Mouse (Mus musculus) limb, embryonic 10.5 days (tissue): ENCODE data around the gene Pla1a. TPM values are rescaled to one million over a fixed set of nuclear protein-coding genes. Genes with fewer than 3 reads are reported as not detected.
A peak's percentile ranks its signal among the peaks of the same experiment; 100 is the strongest.

ENCODE experiments used
- DNase-seq: peaks from one replicate; pipeline ENCODE4 v3.0.0-alpha.2; 2017; ENCODE audit warnings: low spot score
- H3K27ac ChIP-seq: fragments of 300-500 bp; sonication (generic); 2 replicates; pipeline ENCODE4 v1.5.1; 2016; ENCODE audit warnings: mild to moderate bottlenecking
- H3K27me3 ChIP-seq: fragments of 300-500 bp; sonication (generic); 2 replicates; pipeline ENCODE4 v1.6.1; 2016; ENCODE audit warnings: low read depth, mild to moderate bottlenecking; ENCODE audit not compliant: poor library complexity, severe bottlenecking
- H3K36me3 ChIP-seq: fragments of 300-500 bp; sonication (generic); 2 replicates; pipeline ENCODE4 v1.6.1; 2016; ENCODE audit warnings: mild to moderate bottlenecking, moderate library complexity
- H3K4me1 ChIP-seq: fragments of 300-500 bp; sonication (generic); 2 replicates; pipeline ENCODE4 v1.6.1; 2016
- H3K4me3 ChIP-seq: fragments of 300-500 bp; sonication (generic); 2 replicates; pipeline ENCODE4 v1.5.1; 2016; ENCODE audit warnings: mild to moderate bottlenecking, moderate library complexity
- H3K9me3 ChIP-seq: fragments of 300-500 bp; sonication (generic); replicated peaks from 2 replicates; pipeline ENCODE4 v1.6.1; 2016; ENCODE audit warnings: mild to moderate bottlenecking
- WGBS: fragments of 180-500 bp; shearing (Covaris S2); methylation state at CpG from one replicate; pipeline ENCODE4 v1.1.7; 2016; 5-methylcytosine and 5-hydroxymethylcytosine counted together
- polyA plus RNA-seq: library from polyadenylated mRNA; unstranded; fragments of >200 nt; fragmentation: Nextera tagmentation; extraction: Ambion mirVana; gene quantifications from 2 replicates; pipeline ENCODE4 v1.2.1, GENCODE M21; 2016

Pla1a gene
- polyA plus RNA-seq, 1 experiment from 2014 or later, result 0.11 TPM

DNA sequence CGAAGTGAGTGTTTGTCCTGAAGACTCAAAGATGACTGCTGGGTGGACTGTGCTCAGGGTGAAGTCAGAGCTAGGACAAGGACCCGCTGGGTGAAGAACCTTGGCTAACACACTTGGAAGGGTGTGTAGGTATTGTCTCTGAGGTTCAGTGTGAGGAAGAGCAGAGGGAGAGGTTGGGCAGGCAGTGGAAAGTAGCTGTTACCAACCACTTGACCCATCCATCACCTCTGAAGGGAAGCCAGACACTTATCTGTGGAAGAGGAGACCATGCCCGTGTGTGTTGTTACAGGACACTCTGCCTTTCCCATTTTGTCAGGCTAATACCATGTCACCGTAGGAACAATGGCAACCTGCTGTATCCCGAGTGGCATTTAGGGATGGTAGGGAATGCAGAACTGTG is 26.7 kb downstream of the Pla1a start:
- no peak for DNase-seq
- H3K4me3 ChIP-seq, result no peak overlapping the region
- H3K4me1 ChIP-seq, result no peaks in the 10 kb centered on the region
- H3K9me3 ChIP-seq, result no peaks in the 10 kb centered on the region
- 84% methylated on average over 5 of the region's 5 CpGs for WGBS
- no peaks in the 10 kb centered on the region for H3K27me3 ChIP-seq
- H3K36me3 ChIP-seq, result no peaks in the 10 kb centered on the region
- H3K27ac ChIP-seq, result no peak overlapping the region

DNA sequence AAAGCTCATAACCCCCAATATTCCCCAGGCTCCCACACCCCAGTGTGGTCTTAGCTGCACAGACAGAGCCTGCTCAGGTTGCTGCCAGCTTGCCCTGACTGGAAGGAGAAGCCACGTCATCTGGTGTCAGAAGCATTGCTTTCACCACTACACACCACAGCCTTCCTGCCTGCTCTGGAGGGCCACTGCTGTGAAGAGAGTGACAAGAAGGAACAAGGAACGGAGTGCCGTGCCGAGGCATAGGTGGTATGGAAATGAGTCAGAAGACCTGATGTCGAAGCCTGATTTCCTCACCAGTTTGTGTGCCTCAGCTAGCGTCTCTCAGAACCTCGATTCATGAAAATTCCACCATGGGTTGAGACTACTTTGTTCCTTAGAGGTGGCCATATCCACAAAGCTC is 29.3 kb downstream of the Pla1a start:
- 92% methylated on average over 7 of the region's 7 CpGs for WGBS
- Histone ChIP-seq H3K4me1 (peaks cover 14% of the 10 kb centered on the region), H3K27ac (no peak overlapping the region), H3K9me3 (no peaks in the 10 kb centered on the region), H3K36me3 (no peaks in the 10 kb centered on the region), H3K4me3 (no peak overlapping the region), H3K27me3 (no peaks in the 10 kb centered on the region)
- DNase-seq, result no peak

GRCm38 (mm10) chr16:38401468-38401867 is 31.5 kb downstream of the Pla1a start:
- no peaks in the 10 kb centered on the region for H3K9me3 ChIP-seq
- no peaks in the 10 kb centered on the region for H3K27me3 ChIP-seq
- H3K36me3 ChIP-seq, result no peaks in the 10 kb centered on the region
- H3K27ac ChIP-seq, result no peak overlapping the region
- no peak for DNase-seq
- WGBS, result 85% methylated on average over 6 of the region's 6 CpGs
- H3K4me1 ChIP-seq, result peaks cover 14% of the 10 kb centered on the region
- H3K4me3 ChIP-seq, result no peak overlapping the region

- Histone ChIP-seq H3K27me3 (no peaks in the 10 kb centered on the region), H3K4me3 (peak overlapping the region; percentile 41), H3K9me3 (no peaks in the 10 kb centered on the region), H3K36me3 (no peaks in the 10 kb centered on the region), H3K4me1 (peaks cover 18% of the 10 kb centered on the region), H3K27ac (peak overlapping the region; percentile 80)
- WGBS, result 83% methylated on average over 9 of the region's 9 CpGs
- DNase-seq, result no peak
Observed at GRCm38 (mm10) chr16:38400311-38400960, 32.5 kb downstream of the Pla1a start.

GRCm38 (mm10) chr16:38399531-38400231 is 33.3 kb downstream of the Pla1a start:
- peak overlapping the region; percentile 41 for H3K4me3 ChIP-seq
- peak; percentile 58 for DNase-seq
- peaks cover 18% of the 10 kb centered on the region for H3K4me1 ChIP-seq
- H3K36me3 ChIP-seq, result no peaks in the 10 kb centered on the region
- no peaks in the 10 kb centered on the region for H3K27me3 ChIP-seq
- H3K9me3 ChIP-seq, result no peaks in the 10 kb centered on the region
- 23% methylated on average over 17 of the region's 17 CpGs for WGBS
- peak overlapping the region; percentile 80 for H3K27ac ChIP-seq

GRCm38 (mm10) chr16:38399076-38399475 is 33.9 kb downstream of the Pla1a start:
- peaks cover 18% of the 10 kb centered on the region for H3K4me1 ChIP-seq
- H3K27me3 ChIP-seq, result no peaks in the 10 kb centered on the region
- H3K36me3 ChIP-seq, result no peaks in the 10 kb centered on the region
- H3K9me3 ChIP-seq, result no peaks in the 10 kb centered on the region
- peak overlapping the region; percentile 80 for H3K27ac ChIP-seq
- H3K4me3 ChIP-seq, result no peak overlapping the region
- DNase-seq, result no peak
- 79% methylated on average over 3 of the region's 3 CpGs for WGBS

DNA sequence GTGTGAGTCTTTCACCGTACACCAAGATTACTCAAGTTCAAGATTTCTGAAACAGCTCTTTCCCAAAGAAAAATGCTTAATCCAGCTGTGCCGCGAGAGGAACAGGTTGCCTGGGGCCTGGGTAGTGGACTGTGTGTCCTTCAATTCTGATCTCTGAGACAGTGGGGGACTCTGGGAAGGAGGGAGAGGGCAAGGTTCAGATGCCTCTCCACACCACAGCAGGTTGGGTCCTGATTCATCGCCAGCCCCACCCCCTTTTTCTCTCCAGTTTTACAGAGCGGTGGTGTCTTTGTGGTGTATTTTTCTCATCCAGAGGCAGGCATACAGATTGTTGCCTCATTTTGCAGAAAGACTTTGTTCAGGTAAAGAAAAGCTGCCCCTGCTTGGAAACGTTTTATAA is 34.7 kb downstream of the Pla1a start:
- DNase-seq, result no peak
- Histone ChIP-seq H3K9me3 (no peaks in the 10 kb centered on the region), H3K27me3 (no peaks in the 10 kb centered on the region), H3K36me3 (no peaks in the 10 kb centered on the region), H3K27ac (no peak overlapping the region), H3K4me3 (no peak overlapping the region), H3K4me1 (peaks cover 18% of the 10 kb centered on the region)
- WGBS, result 91% methylated on average over 6 of the region's 6 CpGs

DNA sequence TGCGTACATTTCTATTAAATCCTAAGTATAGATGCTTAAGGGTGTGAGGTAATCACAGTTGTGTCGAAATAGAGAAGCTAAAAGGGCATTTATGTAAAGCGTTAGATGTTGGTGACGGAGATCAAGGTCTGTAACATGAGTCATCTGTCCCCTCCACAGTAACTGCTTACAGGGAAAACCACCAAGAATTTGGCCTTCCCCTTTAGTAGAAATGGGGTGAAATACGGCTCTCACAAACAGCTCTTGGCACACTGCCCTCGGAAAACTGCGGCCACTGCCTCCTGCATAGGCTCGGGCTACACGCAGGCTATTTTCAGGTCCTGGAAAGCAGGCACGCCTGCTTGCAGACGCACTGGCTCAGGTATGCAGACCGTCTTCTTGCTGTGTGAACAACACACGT is 36.8 kb downstream of the Pla1a start:
- Histone ChIP-seq H3K4me3 (no peak overlapping the region), H3K27ac (no peak overlapping the region), H3K27me3 (no peaks in the 10 kb centered on the region), H3K36me3 (no peaks in the 10 kb centered on the region), H3K4me1 (peaks cover 18% of the 10 kb centered on the region), H3K9me3 (no peaks in the 10 kb centered on the region)
- WGBS, result 76% methylated on average over 13 of the region's 13 CpGs
- DNase-seq, result no peak

GRCm38 (mm10) chr16:38395060-38395730 is 37.8 kb downstream of the Pla1a start:
- no peak overlapping the region for H3K4me3 ChIP-seq
- WGBS, result 75% methylated on average over 6 of the region's 6 CpGs
- H3K9me3 ChIP-seq, result no peaks in the 10 kb centered on the region
- no peaks in the 10 kb centered on the region for H3K27me3 ChIP-seq
- DNase-seq, result no peak
- peaks cover 15% of the 10 kb centered on the region for H3K4me1 ChIP-seq
- no peak overlapping the region for H3K27ac ChIP-seq
- H3K36me3 ChIP-seq, result no peaks in the 10 kb centered on the region

GRCm38 (mm10) chr16:38394191-38394618 is 38.7 kb downstream of the Pla1a start:
- no peaks in the 10 kb centered on the region for H3K9me3 ChIP-seq
- H3K4me1 ChIP-seq, result peaks cover 5% of the 10 kb centered on the region
- no peaks in the 10 kb centered on the region for H3K36me3 ChIP-seq
- no peak for DNase-seq
- H3K27ac ChIP-seq, result no peak overlapping the region
- H3K4me3 ChIP-seq, result no peak overlapping the region
- no peaks in the 10 kb centered on the region for H3K27me3 ChIP-seq
- WGBS, result 91% methylated on average over 8 of the region's 8 CpGs

DNA sequence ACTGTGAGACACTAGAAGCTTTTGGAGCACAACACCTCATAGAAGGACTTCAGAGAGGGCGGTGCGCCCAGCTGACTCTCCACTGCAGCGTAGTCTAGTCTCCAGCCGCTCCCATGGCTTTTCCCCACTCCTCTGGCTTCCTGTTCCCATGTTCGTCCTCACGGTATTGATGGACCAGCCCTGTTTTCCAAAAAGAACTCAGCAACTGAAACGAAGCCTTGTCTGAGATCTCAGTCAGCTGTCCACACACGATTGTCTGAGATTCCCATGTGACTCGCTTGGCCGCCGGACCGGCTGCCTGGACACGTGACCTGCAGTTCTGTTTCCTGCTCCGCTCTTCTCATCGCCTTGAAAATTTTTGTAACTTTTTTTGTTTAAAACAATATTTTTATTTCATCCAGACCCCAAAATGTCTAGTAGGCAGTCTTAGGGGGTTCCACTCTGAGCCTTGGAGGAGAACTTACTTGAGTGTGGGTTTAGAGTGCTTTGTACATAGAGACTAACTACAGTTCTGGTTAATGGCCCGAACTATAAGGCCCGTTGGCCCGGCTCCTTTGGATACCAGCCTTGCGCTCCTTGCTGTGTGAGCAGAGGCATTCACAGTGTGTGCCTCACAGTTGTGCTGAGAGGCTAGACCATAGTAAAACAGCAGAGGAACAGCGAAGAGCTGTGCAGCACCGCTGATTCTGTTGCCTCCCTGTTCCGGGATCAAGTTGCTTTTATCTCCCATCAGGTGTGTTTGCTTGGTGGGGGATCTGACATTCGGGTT is 40.6 kb downstream of the Pla1a start:
- Histone ChIP-seq H3K36me3 (no peaks in the 10 kb centered on the region), H3K27ac (no peak overlapping the region), H3K4me3 (no peak overlapping the region), H3K4me1 (peaks cover 4% of the 10 kb centered on the region; the same call in 1 of the 2 replicates), H3K27me3 (no peaks in the 10 kb centered on the region), H3K9me3 (no peaks in the 10 kb centered on the region)
- DNase-seq, result no peak
- 88% methylated on average over 23 of the region's 23 CpGs for WGBS

- no peak overlapping the region for H3K4me3 ChIP-seq
- H3K9me3 ChIP-seq, result no peaks in the 10 kb centered on the region
- H3K4me1 ChIP-seq, result no peaks in the 10 kb centered on the region
- 91% methylated on average over 7 of the region's 7 CpGs for WGBS
- H3K27me3 ChIP-seq, result no peaks in the 10 kb centered on the region
- H3K36me3 ChIP-seq, result no peaks in the 10 kb centered on the region
- DNase-seq, result no peak
- no peak overlapping the region for H3K27ac ChIP-seq
Observed at GRCm38 (mm10) chr16:38390322-38390721, 42.6 kb downstream of the Pla1a start.
